Mouse (Mus musculus) forebrain, embryonic 12.5 days (tissue): Measurements from ENCODE around the gene Olfr824. TPM values are rescaled to one million over a fixed set of nuclear protein-coding genes. Genes with fewer than 3 reads are reported as not detected.
"Not testable (repeated sequence)": the region's sequence is repeated elsewhere in the genome, so short reads cannot be mapped to it uniquely, and the experiment has no call there.

Source experiments
- ATAC-seq: fragments of 200-750 bp; cut with Nextera tagmentation; 2 replicates; pipeline ENCODE4 v1.8.0; 2017; ENCODE audit warnings: moderate TSS enrichment; ENCODE audit not compliant: low FRiP score
- H3K27ac ChIP-seq: fragments of 300-500 bp; sonication (generic); 2 replicates; pipeline ENCODE4 v1.5.1; 2016; ENCODE audit warnings: mild to moderate bottlenecking
- H3K27me3 ChIP-seq: fragments of 300-500 bp; sonication (generic); 2 replicates; pipeline ENCODE4 v1.6.1; 2016; ENCODE audit warnings: mild to moderate bottlenecking
- H3K36me3 ChIP-seq: fragments of 300-500 bp; sonication (generic); replicated peaks from 2 replicates; pipeline ENCODE4 v1.6.1; 2016; ENCODE audit warnings: mild to moderate bottlenecking
- H3K4me1 ChIP-seq: fragments of 300-500 bp; sonication (generic); 2 replicates; pipeline ENCODE4 v1.6.1; 2016
- H3K4me2 ChIP-seq: fragments of 300-500 bp; sonication (generic); 2 replicates; pipeline ENCODE4 v1.6.1; 2016; ENCODE audit warnings: mild to moderate bottlenecking, moderate library complexity
- H3K4me3 ChIP-seq: fragments of 300-500 bp; sonication (generic); replicated peaks from 2 replicates; pipeline ENCODE4 v1.5.1; 2016; ENCODE audit warnings: mild to moderate bottlenecking
- H3K9ac ChIP-seq: fragments of 300-500 bp; sonication (generic); 2 replicates; pipeline ENCODE4 v1.6.1; 2016; ENCODE audit warnings: mild to moderate bottlenecking
- H3K9me3 ChIP-seq: fragments of 300-500 bp; sonication (generic); 2 replicates; pipeline ENCODE4 v1.6.1; 2016
- whole genome bisulfite sequencing: fragments of 180-500 bp; shearing (Covaris S2); methylation state at CpG from one replicate; pipeline ENCODE4 v1.1.7; 2016; 5-methylcytosine and 5-hydroxymethylcytosine counted together
- polyA plus RNA-seq: library from polyadenylated mRNA; unstranded; fragments of >200 nt; fragmentation: Nextera tagmentation; extraction: Ambion mirVana; gene quantifications from 2 replicates; pipeline ENCODE4 v1.2.1, GENCODE M21; 2016

Gene Olfr824
- polyA plus RNA-seq = not detected in 2 replicates

- not testable (repeated sequence) for H3K9me3 ChIP-seq, H3K36me3 ChIP-seq
These were observed at the start of gene Olfr824 for GRCm38 (mm10) chr10:130129900-130130299. TSS of gene Olfr824 (minus strand) at chr10:130130000.

GRCm38 (mm10) chr10:130166666-130167065 lies 36.9 kb upstream of the Olfr824 start, which contains the start of gene Olfr825:
TSS of gene Olfr825 (minus strand) at chr10:130166766.
- Histone ChIP-seq H3K4me3 (no peak within 1 kb of the TSS), H3K4me1 (no peaks in the 10 kb centered on the region), H3K9me3 (no peaks in the 10 kb centered on the region), H3K27ac (no peak within 1 kb of the TSS), H3K36me3 (no peaks in the 10 kb centered on the region), H3K27me3 (no peaks in the 10 kb centered on the region), H3K9ac (no peak within 1 kb of the TSS), H3K4me2 (no peak within 1 kb of the TSS)
- no peak for ATAC-seq

More at GRCm38 (mm10) chr10:130129900-130130299, at the start of gene Olfr824:
- H3K4me3 ChIP-seq, H3K27ac ChIP-seq, ATAC-seq, H3K9ac ChIP-seq, H3K27me3 ChIP-seq, H3K4me2 ChIP-seq, H3K4me1 ChIP-seq: not testable (repeated sequence)

GRCm38 (mm10) chr10:130165196-130165595 lies 35.4 kb upstream of the Olfr824 start:
- Histone ChIP-seq H3K4me1 (no peaks in the 10 kb centered on the region), H3K4me2 (no peak overlapping the region), H3K9ac (no peak overlapping the region), H3K36me3 (no peaks in the 10 kb centered on the region), H3K4me3 (no peak overlapping the region), H3K27ac (no peak overlapping the region), H3K27me3 (no peaks in the 10 kb centered on the region), H3K9me3 (no peaks in the 10 kb centered on the region)
- ATAC-seq = no peak

GRCm38 (mm10) chr10:130144121-130144520 lies 14.3 kb upstream of the Olfr824 start:
- H3K9ac ChIP-seq = no peak overlapping the region
- 80% methylated on average over 5 of the region's 5 CpGs for WGBS
- H3K27me3 ChIP-seq = no peaks in the 10 kb centered on the region

GRCm38 (mm10) chr10:130142481-130142880 lies 12.7 kb upstream of the Olfr824 start:
- not testable (repeated sequence) for H3K4me1 ChIP-seq, H3K9me3 ChIP-seq, H3K9ac ChIP-seq, H3K4me3 ChIP-seq, ATAC-seq, H3K27ac ChIP-seq, H3K27me3 ChIP-seq, H3K4me2 ChIP-seq, H3K36me3 ChIP-seq
- 91% methylated on average over 5 of the region's 5 CpGs for WGBS

More at GRCm38 (mm10) chr10:130144121-130144520, 14.3 kb upstream of the Olfr824 start:
- ATAC-seq = no peak
- no peak overlapping the region for H3K27ac ChIP-seq
- H3K36me3 ChIP-seq = no peaks in the 10 kb centered on the region
- H3K4me2 ChIP-seq = no peak overlapping the region
- H3K9me3 ChIP-seq = no peaks in the 10 kb centered on the region
- H3K4me3 ChIP-seq = no peak overlapping the region
- H3K4me1 ChIP-seq = no peaks in the 10 kb centered on the region

GRCm38 (mm10) chr10:130134811-130135210 lies 5.0 kb upstream of the Olfr824 start:
- Histone ChIP-seq H3K27me3 (no peaks in the 10 kb centered on the region), H3K27ac (no peak overlapping the region), H3K36me3 (no peaks in the 10 kb centered on the region), H3K9ac (no peak overlapping the region), H3K4me1 (no peaks in the 10 kb centered on the region), H3K9me3 (no peaks in the 10 kb centered on the region), H3K4me2 (no peak overlapping the region), H3K4me3 (no peak overlapping the region)
- no peak for ATAC-seq

GRCm38 (mm10) chr10:130116045-130116444 lies 13.8 kb downstream of the Olfr824 start:
- H3K9ac ChIP-seq, H3K27ac ChIP-seq, H3K4me2 ChIP-seq, H3K27me3 ChIP-seq, H3K36me3 ChIP-seq, H3K4me3 ChIP-seq, H3K4me1 ChIP-seq, ATAC-seq, H3K9me3 ChIP-seq: not testable (repeated sequence)
- WGBS = 58% methylated on average over 3 of the region's 3 CpGs

- H3K4me1 ChIP-seq, H3K9me3 ChIP-seq, H3K4me3 ChIP-seq, H3K36me3 ChIP-seq, H3K27ac ChIP-seq, H3K27me3 ChIP-seq, H3K4me2 ChIP-seq, ATAC-seq, H3K9ac ChIP-seq: not testable (repeated sequence)
- 92% methylated on average over 1 of the region's 1 CpGs for WGBS
These were observed 14.5 kb downstream of the Olfr824 start, which contains the start of gene Olfr823 for GRCm38 (mm10) chr10:130115283-130115682. TSS of gene Olfr823 (minus strand) at chr10:130115383.

- no peak for ATAC-seq
- H3K9ac ChIP-seq = no peak overlapping the region
- no peaks in the 10 kb centered on the region for H3K36me3 ChIP-seq
- no peaks in the 10 kb centered on the region for H3K27me3 ChIP-seq
- H3K27ac ChIP-seq = no peak overlapping the region
- H3K4me3 ChIP-seq = no peak overlapping the region
- no peaks in the 10 kb centered on the region for H3K9me3 ChIP-seq
- no peaks in the 10 kb centered on the region for H3K4me1 ChIP-seq
- no peak overlapping the region for H3K4me2 ChIP-seq
These were observed 33.7 kb downstream of the Olfr824 start for GRCm38 (mm10) chr10:130096104-130096503.

- Histone ChIP-seq H3K4me3 (no peak overlapping the region), H3K4me1 (no peaks in the 10 kb centered on the region), H3K4me2 (no peak overlapping the region), H3K27me3 (no peaks in the 10 kb centered on the region), H3K36me3 (no peaks in the 10 kb centered on the region), H3K9me3 (no peaks in the 10 kb centered on the region), H3K27ac (no peak overlapping the region), H3K9ac (no peak overlapping the region)
- WGBS = 24% methylated on average over 5 of the region's 5 CpGs
- peak; percentile 84 for ATAC-seq
These were observed 36.9 kb downstream of the Olfr824 start for GRCm38 (mm10) chr10:130092838-130093440.

Other genes with a start within 250 kb of the Olfr824 start
- not detected in 2 replicates for gene Olfr815, start 224.1 kb downstream of the Olfr824 start, polyA plus RNA-seq
- not detected in 2 replicates for gene Olfr816, start 214.4 kb downstream of the Olfr824 start, polyA plus RNA-seq
- not detected in 2 replicates for gene Olfr818, start 180.9 kb downstream of the Olfr824 start, polyA plus RNA-seq
- not detected in 2 replicates for gene Olfr819, start 162.7 kb downstream of the Olfr824 start, polyA plus RNA-seq
- not detected in 2 replicates for gene Olfr247, start 153.9 kb downstream of the Olfr824 start, polyA plus RNA-seq
- not detected in 2 replicates for gene Gm10310, start 144.9 kb downstream of the Olfr824 start, polyA plus RNA-seq
- gene Olfr820, start 117.4 kb downstream of the Olfr824 start, polyA plus RNA-seq = not detected in 2 replicates
- not detected in 2 replicates for gene Olfr821, start 99.7 kb downstream of the Olfr824 start, polyA plus RNA-seq
- not detected in 2 replicates for gene Olfr822, start 58.8 kb downstream of the Olfr824 start, polyA plus RNA-seq
- gene Olfr823, start 14.6 kb downstream of the Olfr824 start, polyA plus RNA-seq = not detected in 2 replicates
- not detected in 2 replicates for gene Olfr825, start 36.8 kb upstream of the Olfr824 start, polyA plus RNA-seq
- not detected in 2 replicates for gene Olfr826, start 54.2 kb upstream of the Olfr824 start, polyA plus RNA-seq
- not detected in 2 replicates for gene Olfr827, start 84.4 kb upstream of the Olfr824 start, polyA plus RNA-seq
- 5.1 and 5.7 TPM in 2 replicates for gene Neurod4, start 150.2 kb upstream of the Olfr824 start, polyA plus RNA-seq
- not detected in 2 replicates for gene Tespa1, start 192.9 kb upstream of the Olfr824 start, polyA plus RNA-seq